Mouse (Mus musculus) midbrain, embryonic 14.5 days (tissue): ENCODE data around the gene Ephb3. TPM values are rescaled to one million over a fixed set of nuclear protein-coding genes. Genes with fewer than 3 reads are reported as not detected.
"Not testable (repeated sequence)": the region's sequence is repeated elsewhere in the genome, so short reads cannot be mapped to it uniquely, and the experiment has no call there.

Experiments used
- ATAC-seq: fragments of 200-750 bp; cut with Nextera tagmentation; 2 replicates; pipeline ENCODE4 v1.8.0; 2017; ENCODE audit warnings: moderate number of reproducible peaks, moderate library complexity; ENCODE audit not compliant: low FRiP score, low TSS enrichment
- DNase-seq: peaks from one replicate; pipeline ENCODE4 v3.0.0-alpha.2; 2015
- H3K27ac ChIP-seq: fragments of 300-500 bp; sonication (generic); replicated peaks from 2 replicates; pipeline ENCODE4 v1.5.1; 2014; ENCODE audit warnings: mild to moderate bottlenecking, low read depth, low read length, moderate library complexity
- H3K27me3 ChIP-seq: fragments of 300-500 bp; sonication (generic); 2 replicates; pipeline ENCODE4 v1.6.1; 2014; ENCODE audit warnings: low read length, control low read depth, mixed read lengths; ENCODE audit not compliant: control insufficient read depth, insufficient read depth
- H3K36me3 ChIP-seq: fragments of 300-500 bp; sonication (generic); 2 replicates; pipeline ENCODE4 v1.6.1; 2014; ENCODE audit warnings: low read length, control low read depth; ENCODE audit not compliant: control insufficient read depth, insufficient read depth
- H3K4me1 ChIP-seq: fragments of 300-500 bp; sonication (generic); 2 replicates; pipeline ENCODE4 v1.6.1; 2014; ENCODE audit warnings: mild to moderate bottlenecking, antibody characterized with exemption, low read length, control low read depth; ENCODE audit not compliant: control insufficient read depth, insufficient read depth
- H3K4me2 ChIP-seq: fragments of 300-500 bp; sonication (generic); 2 replicates; pipeline ENCODE4 v1.6.1; 2014; ENCODE audit warnings: mild to moderate bottlenecking, low read length, moderate library complexity
- H3K4me3 ChIP-seq: fragments of 300-500 bp; sonication (generic); replicated peaks from 2 replicates; pipeline ENCODE4 v1.5.1; 2014; ENCODE audit warnings: low read depth, low read length
- H3K9ac ChIP-seq: fragments of 300-500 bp; sonication (generic); replicated peaks from 2 replicates; pipeline ENCODE4 v1.6.1; 2014; ENCODE audit warnings: mild to moderate bottlenecking, low read length, moderate library complexity
- H3K9me3 ChIP-seq: fragments of 300-500 bp; sonication (generic); 2 replicates; pipeline ENCODE4 v1.6.1; 2016; ENCODE audit warnings: low read length, control low read depth, mixed read lengths; ENCODE audit not compliant: control insufficient read depth
- WGBS: fragments of 180-500 bp; shearing (Covaris S2); extraction: QIAGEN DNeasy Blood & Tissue Kit; methylation state at CpG from one replicate; pipeline ENCODE4 v1.1.7; 2014; 5-methylcytosine and 5-hydroxymethylcytosine counted together
- polyA plus RNA-seq: library from polyadenylated mRNA; unstranded; fragments of >200 nt; fragmentation: Nextera tagmentation; extraction: Ambion mirVana; gene quantifications from 2 replicates; pipeline ENCODE4 v1.2.1, GENCODE M21; 2014

Ephb3 gene
- polyA plus RNA-seq, result 12.3 and 14.0 TPM in 2 replicates

DNA sequence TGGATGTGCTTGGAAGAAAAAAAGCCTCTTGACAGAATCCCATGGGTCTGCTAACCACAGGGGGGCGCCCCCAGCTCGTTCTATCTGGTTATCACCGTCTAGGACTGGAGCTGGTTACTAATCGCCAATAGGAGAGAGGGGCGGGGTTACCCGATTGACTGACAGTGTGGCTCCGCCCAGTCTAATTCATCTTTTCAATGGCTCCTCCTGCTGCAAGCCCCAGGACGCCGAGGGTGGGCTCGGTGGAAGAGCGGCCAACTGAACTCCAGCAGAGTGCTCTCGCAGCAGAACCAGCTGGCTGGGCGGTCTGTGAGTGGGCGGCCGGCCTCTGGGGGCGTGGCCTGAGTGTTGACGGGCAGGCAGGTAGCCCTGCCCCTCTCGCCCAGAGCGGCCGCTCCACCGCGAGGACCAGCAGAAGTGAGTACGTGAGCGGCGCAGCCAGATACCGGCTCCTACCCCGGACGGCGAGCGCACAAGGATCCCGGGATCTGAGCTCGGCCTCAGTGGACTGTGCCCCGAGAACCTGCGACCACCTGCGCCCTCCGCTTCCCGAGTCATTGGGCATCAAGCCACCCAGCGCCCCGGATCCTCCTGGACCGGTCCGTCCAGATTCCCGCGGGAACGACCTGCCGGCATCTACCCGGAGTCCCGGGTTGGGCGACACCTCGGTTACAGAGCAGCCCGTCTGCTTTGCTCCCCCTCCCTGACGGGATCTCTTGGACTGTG lies at the start of gene Ephb3:
TSS of gene Ephb3 (plus strand) at position 389 of the 726 bp plus-strand sequence.
- no peaks in the 10 kb centered on the region for H3K9me3 ChIP-seq
- H3K27ac ChIP-seq, result peak within 1 kb of the TSS; percentile 81
- peak within 1 kb of the TSS; percentile 85 for H3K4me3 ChIP-seq
- DNase-seq (peak; percentile 100), ATAC-seq (peak; percentile 98)
- peak within 1 kb of the TSS; percentile 88 for H3K9ac ChIP-seq
- under 1% methylated on average over 51 of the region's 51 CpGs for WGBS
- H3K27me3 ChIP-seq, result no peaks in the 10 kb centered on the region
- H3K36me3 ChIP-seq, result no peaks in the 10 kb centered on the region
- peaks cover 24% of the 10 kb centered on the region for H3K4me1 ChIP-seq
- peak within 1 kb of the TSS; percentile 65 for H3K4me2 ChIP-seq

GRCm38 (mm10) chr16:21156261-21156660 lies 48.3 kb upstream of the Ephb3 start:
- not testable (repeated sequence) for ATAC-seq

DNA sequence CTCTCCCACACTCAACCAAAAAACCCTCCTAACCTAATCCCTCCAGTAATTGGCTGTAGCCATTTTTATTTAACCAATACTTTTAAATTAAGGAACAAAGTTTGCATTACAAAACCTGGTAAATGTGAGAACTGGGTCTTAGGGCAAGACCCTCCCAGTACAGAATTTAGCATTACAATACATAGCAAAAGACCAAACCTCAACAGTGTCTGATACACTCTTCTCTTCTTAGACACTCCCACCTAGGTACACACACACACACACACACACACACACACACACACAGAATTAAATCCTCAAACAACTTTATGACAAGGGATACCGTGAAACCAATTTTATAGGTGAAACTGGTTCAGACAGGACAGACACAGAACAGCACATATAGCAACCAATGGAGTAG lies 45.3 kb upstream of the Ephb3 start:
- H3K4me1 ChIP-seq, H3K9ac ChIP-seq, H3K4me2 ChIP-seq, H3K27me3 ChIP-seq, DNase-seq, ATAC-seq, H3K4me3 ChIP-seq, H3K9me3 ChIP-seq, H3K36me3 ChIP-seq, H3K27ac ChIP-seq: not testable (repeated sequence)
- WGBS, result 93% methylated on average over 1 of the region's 1 CpGs

More at GRCm38 (mm10) chr16:21156261-21156660, 48.3 kb upstream of the Ephb3 start:
- not testable (repeated sequence) for H3K27ac ChIP-seq, H3K9ac ChIP-seq, H3K27me3 ChIP-seq, H3K4me2 ChIP-seq, DNase-seq, H3K9me3 ChIP-seq, H3K36me3 ChIP-seq, H3K4me3 ChIP-seq, H3K4me1 ChIP-seq

GRCm38 (mm10) chr16:21163423-21163822 lies 41.1 kb upstream of the Ephb3 start:
- H3K4me1 ChIP-seq, H3K36me3 ChIP-seq, H3K27ac ChIP-seq, ATAC-seq, DNase-seq, H3K4me2 ChIP-seq, H3K4me3 ChIP-seq, H3K9me3 ChIP-seq, H3K9ac ChIP-seq, H3K27me3 ChIP-seq: not testable (repeated sequence)
- WGBS, result 98% methylated on average over 3 of the region's 3 CpGs

GRCm38 (mm10) chr16:21165343-21166220 lies 39.0 kb upstream of the Ephb3 start:
- peak; percentile 24 for DNase-seq
- not testable (repeated sequence) for H3K4me2 ChIP-seq, H3K36me3 ChIP-seq, H3K4me1 ChIP-seq, H3K27me3 ChIP-seq, H3K27ac ChIP-seq, H3K9me3 ChIP-seq, H3K4me3 ChIP-seq, H3K9ac ChIP-seq
- 16% methylated on average over 16 of the region's 19 CpGs for WGBS
- ATAC-seq, result peak; percentile 74

- DNase-seq (no peak), ATAC-seq (no peak)
- Histone ChIP-seq H3K4me1 (no peaks in the 10 kb centered on the region), H3K4me3 (no peak overlapping the region), H3K36me3 (no peaks in the 10 kb centered on the region), H3K27ac (no peak overlapping the region), H3K9me3 (no peaks in the 10 kb centered on the region), H3K4me2 (no peak overlapping the region), H3K27me3 (no peaks in the 10 kb centered on the region), H3K9ac (no peak overlapping the region)
- 91% methylated on average over 13 of the region's 13 CpGs for WGBS
Measured at GRCm38 (mm10) chr16:21168730-21169129, 35.8 kb upstream of the Ephb3 start.

DNA sequence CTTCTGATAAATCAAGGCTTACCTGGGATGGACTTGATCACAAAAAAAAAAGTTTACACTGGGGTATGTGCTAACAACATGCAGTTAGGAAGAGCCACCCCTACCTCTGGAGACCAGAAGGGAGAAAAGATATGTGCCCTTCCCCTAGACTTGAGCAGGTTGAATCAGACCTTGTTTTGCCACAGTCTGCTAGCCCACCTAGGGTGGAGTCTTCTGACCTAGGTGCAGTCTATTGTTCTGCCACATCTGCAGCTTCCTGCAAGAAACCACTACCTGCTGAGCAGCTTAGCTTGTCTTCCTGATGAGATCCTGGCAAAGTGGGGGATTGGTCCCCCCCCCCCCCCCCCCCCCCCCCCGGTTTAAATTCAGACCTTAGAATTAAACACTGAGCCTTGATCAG lies 29.3 kb upstream of the Ephb3 start:
- Histone ChIP-seq H3K4me3 (no peak overlapping the region), H3K27me3 (no peaks in the 10 kb centered on the region), H3K36me3 (no peaks in the 10 kb centered on the region), H3K4me1 (no peaks in the 10 kb centered on the region), H3K9ac (no peak overlapping the region), H3K27ac (no peak overlapping the region), H3K4me2 (no peak overlapping the region), H3K9me3 (no peaks in the 10 kb centered on the region)
- no CpG with 5 or more reads among the region's 1 CpGs for WGBS
- no peak for DNase-seq
- no peak for ATAC-seq

DNA sequence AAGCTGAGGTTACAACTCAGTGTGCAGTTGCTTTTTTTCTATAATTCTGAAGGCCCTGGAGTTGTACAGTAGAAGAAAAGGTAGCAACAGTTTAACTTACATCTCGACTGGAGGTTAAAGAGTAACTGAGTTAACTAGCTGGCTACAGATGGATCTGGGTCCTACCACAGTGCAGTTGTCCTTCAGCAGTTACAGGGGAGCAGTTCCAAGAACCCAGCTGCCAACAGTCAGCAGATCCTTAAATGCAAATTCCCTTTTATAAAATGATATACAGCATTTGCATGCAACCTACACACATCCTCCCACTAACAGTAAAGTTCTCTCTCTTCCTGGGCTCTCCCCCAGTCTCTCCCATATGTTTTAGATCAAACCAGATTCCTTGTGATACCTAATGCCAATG lies 22.4 kb upstream of the Ephb3 start:
- Histone ChIP-seq H3K9ac (no peak overlapping the region), H3K27me3 (no peaks in the 10 kb centered on the region), H3K4me2 (no peak overlapping the region), H3K27ac (no peak overlapping the region), H3K9me3 (no peaks in the 10 kb centered on the region), H3K4me1 (no peaks in the 10 kb centered on the region), H3K36me3 (no peaks in the 10 kb centered on the region), H3K4me3 (no peak overlapping the region)
- ATAC-seq (no peak), DNase-seq (no peak)
- 75% methylated on average over 1 of the region's 1 CpGs for WGBS
